Mouse (Mus musculus) T-helper 17 cell (primary cell): Measurements from ENCODE around the gene Acot11.
"Not testable (repeated sequence)": the region's sequence is repeated elsewhere in the genome, so short reads cannot be mapped to it uniquely, and the experiment has no call there.

Source experiments
- in situ Hi-C, 2 experiments: fragments of 300-600 bp; cut with MboI, MseI; formaldehyde crosslinking; loops; 1 replicate in 1 of 2; 2 replicates in 1 of 2; pipeline ENCODE4 v1.15.1; 2025; ENCODE audit warnings: high pct_unique_total_duplicates in 2 of 2

The Acot11 gene

DNA sequence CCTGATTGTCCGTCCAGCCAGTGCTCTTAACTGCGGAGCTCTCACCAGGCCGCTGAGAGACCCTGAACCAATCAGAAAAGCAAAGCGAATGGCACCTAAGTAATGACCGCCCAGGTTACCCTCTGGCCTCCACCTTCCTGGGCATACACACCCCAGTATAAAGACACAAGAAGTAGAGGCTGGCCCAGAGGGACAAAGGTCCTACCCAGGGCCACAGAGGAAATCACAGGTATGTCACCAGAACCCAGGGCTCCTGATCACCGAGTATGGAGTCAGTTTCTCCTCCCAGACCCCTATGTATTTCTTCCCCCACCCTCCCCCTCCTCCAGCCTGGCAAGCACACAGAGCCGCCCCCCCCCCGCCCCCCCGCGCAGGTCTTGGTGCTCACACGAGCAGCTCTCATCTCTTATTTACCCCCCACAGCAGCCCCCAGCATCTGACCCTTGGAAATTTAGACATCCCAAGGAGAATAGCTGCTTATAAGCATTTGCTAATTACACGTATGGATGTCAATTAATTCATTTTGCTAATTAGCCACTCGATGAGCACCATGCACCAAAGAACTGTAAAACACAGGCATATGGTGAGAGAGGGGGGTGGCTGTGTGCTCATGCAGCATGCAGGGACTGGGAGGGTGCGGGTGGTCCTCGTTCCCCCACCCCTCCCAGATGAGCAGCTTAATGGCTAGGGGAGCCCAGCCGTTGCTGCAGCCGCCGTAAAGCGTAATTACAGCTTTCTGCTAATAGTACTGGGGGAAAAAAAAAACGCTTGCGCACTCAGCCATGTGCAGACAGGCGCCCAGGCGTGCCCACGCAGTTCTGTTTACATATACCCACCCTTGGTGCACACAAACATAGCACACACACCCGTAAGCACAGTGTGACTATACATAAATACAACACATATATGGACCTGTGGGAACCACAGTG, 10.9 kb upstream of the Acot11 start:
- in situ Hi-C loops, result loop anchor here in 1 of 2 experiments (10.0 kb wide), 1 partner anchor 349 kb away; no protein-coding TSS in a partner anchor

DNA sequence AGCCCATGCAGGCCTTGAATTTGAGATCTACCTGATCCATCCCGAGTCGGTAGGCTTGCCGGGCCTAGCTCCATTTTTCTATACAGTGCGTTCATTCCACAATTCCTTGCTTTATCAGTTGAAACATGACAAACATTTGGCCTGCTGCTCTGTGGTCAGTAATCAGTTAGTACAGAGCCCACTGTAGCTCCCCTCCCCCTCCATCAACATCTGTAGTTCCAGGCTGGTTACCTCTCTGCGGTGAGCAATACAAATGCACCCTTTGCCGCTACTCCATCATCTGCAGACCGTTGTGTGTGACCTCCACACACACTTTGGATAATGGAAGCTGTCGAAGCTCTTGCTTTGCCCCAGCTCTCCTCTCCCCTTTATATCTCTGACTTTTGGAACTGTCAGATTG, 6.4 kb upstream of the Acot11 start:
- in situ Hi-C loops, result loop anchor here in 1 of 2 experiments (10.0 kb wide), 1 partner anchor 354 kb away; no protein-coding TSS in a partner anchor

DNA sequence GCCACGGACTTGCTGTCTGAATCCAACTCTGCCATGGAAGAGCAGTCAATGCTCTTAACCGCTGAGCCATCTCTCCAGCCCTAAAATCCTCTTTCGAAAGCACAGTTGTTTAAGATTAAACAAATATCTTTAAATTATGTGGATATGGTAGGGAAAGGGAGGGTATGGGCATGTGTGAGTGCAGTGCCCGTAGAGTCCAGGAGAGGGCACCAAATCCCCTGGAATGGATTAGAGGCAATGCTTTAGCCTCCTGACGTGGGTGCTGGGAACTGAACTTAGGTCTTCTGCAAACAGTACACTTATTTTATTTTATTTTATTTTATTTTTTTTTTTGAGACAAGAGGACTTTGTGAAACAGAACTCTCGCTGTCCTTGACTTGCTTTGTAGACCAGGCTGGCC, 5.2 kb upstream of the Acot11 start:
- in situ Hi-C loops, result loop anchor here in 1 of 2 experiments (10.0 kb wide), 1 partner anchor 355 kb away; no protein-coding TSS in a partner anchor

DNA sequence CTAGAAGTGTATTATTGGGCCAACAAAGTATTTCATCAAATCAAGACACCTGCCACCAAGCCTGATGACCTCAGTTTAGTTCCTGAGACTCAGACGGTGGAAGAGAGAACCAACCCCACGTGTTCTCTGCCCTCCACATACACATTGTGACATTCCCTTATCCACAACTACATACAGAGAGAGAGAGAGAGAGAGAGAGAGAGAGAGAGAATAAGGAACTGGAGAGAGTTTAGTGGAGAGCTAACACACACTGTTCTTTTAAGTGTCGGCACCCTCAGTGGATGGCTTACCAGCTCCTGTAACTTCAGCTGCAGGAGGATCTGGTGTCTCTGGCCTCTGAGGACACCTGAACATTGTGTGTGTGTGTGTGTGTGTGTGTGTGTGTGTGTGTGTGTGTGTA, 2.5 kb upstream of the Acot11 start:
- in situ Hi-C loops, result loop anchor here in 1 of 2 experiments (5.0 kb wide), 1 partner anchor 360 kb away; no protein-coding TSS in a partner anchor

DNA sequence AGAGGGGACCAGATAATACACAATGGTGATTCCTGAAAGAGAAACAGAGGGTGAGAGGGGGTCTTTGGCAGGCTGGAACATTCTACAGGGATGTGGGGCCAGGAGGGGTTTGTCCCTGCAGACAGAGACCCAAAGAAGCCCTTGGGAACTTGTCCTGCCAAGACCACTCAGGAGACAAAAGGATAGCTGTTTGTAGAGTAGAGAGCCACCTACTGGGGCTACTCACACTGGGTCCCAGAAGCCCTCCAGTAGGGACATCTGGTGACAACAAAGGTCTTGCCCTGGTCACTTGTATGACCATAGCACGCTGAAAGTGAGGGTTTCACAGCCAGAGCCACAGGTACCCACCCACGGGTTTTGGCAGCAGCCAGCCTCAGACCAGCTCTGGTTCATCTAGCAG, 1.1 kb upstream of the Acot11 start:
- in situ Hi-C loops, result loop anchor here in 1 of 2 experiments (5.0 kb wide), 1 partner anchor 361 kb away; no protein-coding TSS in a partner anchor

DNA sequence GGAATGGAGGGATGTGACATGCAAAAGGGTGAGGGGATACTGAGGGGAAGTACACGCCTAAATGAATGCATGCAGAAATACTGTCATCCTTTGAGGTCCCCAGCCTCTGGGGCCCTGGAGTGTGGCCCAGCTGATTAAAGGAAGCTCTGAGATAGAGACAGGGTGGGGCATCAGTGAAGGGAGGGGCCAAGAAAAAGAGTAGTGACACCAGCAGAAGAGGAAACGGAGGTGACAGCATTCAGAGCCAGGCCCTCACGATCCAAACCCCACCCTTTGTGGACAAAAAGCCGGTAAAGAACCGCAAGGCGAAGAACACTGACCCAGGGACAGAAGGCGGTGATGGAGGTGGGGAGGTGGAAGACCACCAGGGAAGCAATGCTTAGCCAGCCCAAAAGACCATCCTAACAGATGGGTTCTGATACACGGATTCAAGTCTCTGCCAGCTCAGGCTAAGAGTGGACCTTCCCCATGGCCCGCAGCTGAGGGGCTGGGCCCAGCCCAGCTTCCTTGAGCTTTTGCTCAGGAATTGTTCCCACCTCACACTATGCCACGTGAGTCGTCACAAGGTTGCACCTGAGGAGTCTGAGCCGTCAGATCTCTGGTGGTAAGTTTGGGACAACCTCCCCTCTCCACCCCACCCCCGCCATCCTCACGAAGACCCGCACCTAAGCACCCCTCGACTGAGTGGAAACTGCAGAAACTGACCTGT, 443 bp downstream of the Acot11 start:
- in situ Hi-C loops, result no loop called here

DNA sequence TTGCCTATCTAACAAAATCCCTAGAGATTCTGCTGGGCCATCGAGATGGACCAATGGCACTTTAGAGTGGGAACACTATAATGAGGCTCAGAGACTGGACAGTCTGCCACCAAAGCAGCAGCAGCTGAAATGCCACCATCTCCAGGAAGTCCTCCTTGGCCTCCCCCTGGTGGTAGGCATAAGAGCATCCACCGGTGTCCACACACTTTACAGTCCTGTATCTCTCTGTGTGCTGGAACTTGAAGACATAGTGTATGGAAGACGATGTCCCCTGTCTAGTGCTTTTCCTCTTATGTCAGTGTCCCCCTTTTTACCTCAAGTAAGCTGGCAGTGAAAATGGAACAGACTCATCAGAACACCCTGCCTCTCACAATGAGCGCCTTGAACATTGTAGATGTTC, 1.0 kb downstream of the Acot11 start:
- in situ Hi-C loops, result no loop called here

DNA sequence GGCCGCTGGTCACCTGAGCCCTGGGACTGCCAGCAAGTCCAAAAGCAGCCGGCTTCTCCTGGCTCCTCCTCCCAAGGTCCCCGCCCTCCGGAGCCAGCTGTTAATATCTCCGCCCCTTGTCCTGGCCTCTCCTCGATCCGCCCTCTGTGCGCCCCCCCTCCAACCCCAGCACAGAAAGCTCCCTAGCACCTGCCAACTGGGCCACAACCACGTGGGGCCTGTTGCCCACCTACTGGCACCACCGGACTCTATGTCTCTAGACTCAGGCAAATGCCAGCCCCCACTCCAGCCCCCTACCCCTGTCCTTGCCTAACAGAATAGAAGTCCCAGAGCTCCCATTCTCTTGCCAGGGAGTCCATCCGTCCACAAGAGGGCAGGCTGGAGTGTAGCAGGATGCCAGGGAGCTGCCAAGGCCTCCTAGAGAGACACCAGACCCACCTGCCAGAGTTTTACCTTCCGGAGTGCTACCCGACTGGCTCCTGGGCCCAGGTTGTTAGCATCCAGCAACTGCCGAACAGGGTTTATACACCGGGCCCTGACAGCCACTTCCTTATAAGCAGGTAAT, 4.9 kb downstream of the Acot11 start:
- in situ Hi-C loops, result no loop called here

DNA sequence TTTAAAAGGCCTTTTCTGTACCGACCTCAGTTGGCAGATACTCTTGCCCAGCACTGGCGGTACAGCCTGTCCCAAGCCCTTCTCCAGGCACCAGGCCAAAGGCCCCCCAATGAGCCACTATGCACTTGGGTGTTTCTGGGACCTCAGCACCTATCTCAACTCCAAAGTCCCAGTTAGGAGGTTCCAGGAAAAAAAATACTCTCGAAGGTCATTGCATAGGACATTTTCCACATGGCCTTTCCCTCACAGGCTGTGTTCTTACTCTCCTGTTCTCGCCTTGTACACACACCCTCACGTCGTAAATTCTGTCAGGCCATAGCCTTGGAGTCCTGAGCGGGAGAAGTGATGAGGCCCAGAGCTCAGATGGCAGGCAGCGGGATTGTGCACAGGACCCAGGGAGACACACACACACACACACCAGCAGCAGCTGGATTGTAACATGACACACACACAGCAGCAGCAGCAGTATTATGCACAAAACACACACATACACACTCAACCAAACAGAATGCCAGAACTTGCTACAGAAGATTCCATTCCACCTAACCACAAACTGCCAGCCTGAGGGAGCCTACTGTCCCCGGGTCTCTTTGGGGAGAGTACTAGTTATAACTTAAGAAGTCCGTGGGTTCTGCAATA, 5.8 kb downstream of the Acot11 start:
- in situ Hi-C loops, result no loop called here

DNA sequence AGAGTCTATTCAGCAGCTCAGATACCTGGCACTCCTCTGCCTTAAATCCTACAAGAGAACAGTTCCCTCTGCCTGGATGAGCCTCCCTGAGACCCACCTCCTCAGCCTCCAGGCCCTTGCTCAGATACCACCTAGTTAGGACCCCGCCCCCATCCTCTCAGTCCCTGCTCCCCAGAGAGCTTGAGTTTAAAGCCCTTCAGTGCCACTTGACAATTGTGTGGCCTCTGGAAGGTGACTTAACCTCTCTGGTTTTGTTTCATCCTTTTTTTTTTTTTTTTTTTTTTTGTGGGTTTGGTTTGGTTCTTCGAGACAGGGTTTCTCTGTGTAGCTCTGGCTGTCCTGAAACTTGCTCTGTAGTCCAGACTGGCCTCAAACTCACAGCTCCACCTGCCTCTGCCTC, 9.5 kb downstream of the Acot11 start:
- in situ Hi-C loops, result no loop called here

DNA sequence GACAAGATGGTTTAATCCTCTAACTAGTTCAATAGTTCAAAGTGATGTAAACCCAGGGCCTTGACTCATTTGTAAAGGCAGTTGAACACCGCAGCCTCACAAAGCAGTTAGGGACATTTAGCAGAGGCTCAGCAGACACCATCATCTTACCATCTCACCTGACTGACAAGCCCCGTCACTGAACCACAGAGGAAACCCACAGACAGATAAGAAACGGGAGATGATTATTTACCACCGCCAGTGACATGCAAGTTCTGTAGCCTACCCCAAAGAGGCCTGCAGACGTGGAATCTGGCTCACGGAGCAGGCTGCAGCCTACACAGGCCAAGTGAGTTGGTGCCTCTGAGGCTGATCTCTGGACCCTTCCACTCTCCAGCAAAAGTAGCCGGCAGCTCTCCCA, 10.6 kb downstream of the Acot11 start:
- in situ Hi-C loops, result no loop called here

DNA sequence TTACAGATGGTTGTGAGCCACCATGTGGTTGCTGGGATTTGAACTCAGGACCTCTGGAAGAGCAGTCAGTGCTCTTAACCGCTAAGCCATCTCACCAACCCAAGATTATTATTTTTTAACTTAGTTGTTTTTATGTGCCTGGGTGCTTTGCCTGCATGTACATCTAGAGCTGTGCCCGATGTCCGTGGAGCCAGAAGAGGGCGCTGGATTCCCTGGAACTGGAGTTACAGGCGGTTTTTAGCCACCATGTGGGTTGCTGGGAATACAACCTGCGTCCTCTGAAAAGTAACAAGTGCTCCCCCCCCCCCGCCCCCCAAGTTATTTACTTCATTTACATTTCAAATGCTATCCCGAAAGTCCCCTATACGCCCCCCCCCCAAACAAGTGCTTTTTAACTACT, 11.0 kb downstream of the Acot11 start:
- in situ Hi-C loops, result not testable (repeated sequence)

DNA sequence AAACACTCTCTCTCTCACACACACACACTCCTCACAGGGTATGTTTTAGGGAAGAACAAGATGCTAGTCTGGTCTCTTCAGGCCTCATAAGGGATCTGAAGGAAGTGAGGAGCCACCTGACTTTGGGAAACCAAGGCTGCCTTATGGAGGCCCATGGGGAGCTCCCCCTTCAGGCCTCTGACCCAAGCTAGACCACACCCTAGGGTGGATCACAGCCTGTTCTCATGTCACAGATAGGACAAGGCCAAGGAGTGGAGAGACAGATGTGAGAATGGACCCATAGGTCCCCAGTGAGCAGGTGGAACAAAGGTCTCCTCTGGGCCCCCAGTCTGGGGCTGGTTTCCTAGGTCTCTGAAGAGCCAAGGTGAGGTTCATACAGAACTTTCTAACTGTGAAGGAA, 12.5 kb downstream of the Acot11 start:
- in situ Hi-C loops, result no loop called here

DNA sequence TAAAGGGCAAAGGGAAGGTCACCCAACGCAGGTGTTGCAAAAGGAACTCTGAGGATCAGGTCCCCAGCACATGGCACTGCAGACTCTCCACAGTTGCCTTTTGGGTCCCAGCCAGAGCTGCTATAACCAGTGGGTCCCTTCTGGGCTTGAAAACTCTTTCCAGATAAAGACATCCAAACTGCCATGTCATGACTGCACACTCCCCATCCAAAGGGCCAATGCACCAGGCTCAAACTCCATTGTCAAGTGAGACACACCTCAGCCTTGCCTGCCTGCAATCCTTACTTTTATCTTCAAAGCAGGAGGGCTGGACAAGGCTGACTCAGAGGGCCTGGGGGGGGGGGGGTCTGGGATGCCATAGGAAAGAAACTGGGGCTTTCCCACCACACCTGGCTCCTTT, 13.9 kb downstream of the Acot11 start:
- in situ Hi-C loops, result no loop called here

DNA sequence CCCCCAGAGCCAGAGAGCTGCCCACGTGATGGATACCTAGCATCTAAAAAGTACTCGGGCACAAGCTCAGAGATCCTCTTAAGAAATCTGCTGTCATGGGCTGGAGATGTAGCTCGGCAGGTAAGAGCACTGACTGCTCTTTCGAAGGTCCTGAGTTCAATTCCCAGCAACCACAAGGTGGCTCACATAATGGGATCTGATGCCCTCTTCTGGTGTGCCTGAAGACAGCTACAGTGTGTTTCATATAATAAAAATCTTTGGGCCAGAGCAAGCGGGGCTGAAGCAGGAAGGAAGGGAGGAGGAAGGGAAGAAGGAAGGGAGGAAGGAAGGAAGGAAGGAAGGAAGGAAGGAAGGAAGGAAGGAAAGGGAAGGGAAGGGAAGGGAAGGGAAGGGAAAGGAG, 14.6 kb downstream of the Acot11 start:
- in situ Hi-C loops, result not testable (repeated sequence)

DNA sequence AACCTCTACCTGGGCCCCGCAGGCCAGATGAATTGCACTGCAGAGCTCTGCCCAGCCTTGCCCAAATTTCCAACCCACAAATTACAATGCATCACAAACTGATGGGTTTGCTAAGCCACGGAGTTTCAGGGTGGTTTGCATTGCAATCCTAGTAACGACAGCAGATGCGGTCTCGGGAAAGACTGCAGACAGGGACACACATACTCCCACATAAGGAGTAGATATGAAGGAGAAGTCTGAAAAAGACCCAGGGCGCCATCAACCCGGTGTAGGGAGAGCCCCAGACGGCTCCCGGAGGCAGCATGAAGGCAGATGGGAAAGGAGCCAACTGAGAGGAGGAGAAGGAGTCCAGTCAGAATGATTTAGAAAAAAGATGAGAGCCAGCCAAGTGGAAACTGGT, 15.1 kb downstream of the Acot11 start:
- in situ Hi-C loops, result no loop called here

DNA sequence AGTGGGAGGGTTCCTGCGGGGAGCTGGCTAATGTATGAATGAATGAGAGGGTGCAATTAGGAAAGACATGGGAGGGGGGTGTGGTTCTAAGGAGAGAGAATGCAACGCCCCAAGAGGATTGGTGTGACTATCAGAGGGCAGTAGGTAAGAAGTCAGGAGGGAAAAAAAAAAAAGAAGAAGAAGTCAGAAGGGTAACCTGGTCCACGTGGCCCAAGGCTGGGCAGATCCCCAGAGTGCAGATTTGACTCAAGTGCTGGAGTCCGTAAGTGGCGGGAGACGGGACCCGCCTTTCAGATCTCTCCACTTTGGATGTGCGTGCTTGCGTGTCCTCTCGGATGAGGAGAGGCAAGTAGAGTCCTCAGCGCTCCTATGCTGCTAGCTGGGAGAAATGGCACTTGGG, 16.2 kb downstream of the Acot11 start:
- in situ Hi-C loops, result no loop called here

DNA sequence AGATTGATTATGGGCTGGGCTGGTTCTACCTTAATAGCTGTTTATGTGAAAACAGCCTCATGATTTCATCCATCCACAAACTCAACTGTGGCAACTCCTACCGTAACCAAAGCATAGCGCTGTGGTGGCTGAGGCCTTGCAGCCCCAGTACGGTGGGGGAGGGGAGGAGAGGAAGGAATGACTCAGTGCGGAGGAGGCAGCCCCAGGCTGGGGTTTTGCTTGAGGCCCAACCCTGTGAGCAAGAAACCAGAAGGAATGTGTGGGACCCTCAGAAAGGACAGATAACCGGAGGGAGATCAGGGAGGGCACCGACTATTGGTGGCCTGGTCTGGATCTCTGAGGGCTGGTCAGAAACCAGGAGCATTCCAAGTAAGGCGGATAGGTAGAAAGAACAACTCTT, 17.0 kb downstream of the Acot11 start:
- in situ Hi-C loops, result no loop called here

DNA sequence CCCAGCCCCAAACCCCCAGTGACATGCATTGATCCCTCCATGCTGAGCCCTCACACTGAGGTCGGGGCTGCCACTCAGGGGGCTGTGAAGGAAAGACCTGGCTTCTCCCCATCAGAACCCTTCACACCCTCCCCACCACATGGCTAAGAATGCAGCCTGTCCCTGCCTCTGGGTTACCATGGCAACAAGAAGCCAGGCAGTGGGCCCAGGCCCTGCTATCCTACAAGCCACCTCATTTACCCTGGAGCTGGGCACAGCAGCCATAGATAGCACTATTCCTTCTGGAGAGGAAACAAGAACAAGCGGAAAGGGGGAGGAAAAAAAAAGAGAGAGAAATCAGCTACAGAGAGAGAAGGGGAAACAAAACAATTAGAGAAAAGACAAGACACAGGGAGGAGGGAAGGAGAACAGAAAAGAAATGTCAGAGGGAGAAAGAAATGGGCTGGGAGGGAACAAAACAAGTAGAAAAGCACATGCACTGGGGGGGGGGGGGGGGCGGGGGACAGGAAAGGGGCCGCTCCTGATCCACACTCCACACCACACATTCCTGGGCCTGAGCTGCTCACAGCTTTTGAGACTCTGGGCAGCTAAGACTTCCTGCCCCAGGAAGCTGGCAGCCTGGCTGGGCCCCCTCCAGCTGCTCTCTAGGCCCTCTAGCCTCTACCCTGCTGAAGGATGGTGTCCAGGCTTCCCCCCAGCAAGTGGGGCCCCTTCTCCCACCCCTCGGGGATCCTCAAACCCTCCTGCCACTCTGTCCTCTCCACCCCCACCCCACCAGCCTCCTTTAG, 18.9 kb downstream of the Acot11 start:
- in situ Hi-C loops, result no loop called here

DNA sequence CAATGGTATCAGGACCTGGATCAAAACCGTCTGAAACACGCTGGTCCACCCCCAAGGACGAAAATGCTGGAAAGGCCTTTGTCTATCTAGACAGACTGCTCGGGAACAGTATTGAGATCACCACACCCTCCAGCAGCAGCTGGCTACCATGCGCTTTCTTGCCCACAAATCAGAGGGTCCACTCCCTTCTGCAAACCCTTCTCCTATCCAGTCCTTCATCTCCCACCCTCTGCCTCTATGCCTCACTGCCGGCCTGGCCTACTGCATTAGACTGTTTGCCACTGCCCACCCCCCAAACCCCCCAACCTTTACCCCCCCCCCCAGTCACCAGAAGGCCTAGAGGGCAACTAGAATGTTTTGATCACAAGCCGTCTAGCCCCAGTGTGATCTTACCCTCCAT, 19.5 kb downstream of the Acot11 start:
- in situ Hi-C loops, result no loop called here

DNA sequence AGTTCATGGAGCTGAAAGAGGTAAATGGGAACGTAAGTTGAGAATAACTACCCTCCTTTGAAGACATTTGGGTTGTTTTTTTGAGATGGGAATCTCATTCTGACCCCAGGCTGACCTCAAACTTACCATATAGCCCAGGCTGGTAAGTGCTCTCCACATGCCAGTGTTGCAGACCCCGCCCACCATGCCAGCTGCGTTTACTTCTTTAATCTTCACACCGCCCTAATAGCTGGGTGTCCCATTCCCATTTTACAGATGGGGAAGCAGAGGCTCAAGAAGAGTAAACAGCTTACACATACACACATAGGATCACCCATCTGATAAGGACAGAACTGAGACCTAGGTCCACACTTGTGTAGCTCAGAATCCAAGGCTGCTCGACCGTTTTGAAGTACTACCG, 20.0 kb downstream of the Acot11 start:
- in situ Hi-C loops, result no loop called here
